Mouse (Mus musculus) retina, postnatal 7 days (tissue): ENCODE results near the gene Plxna4.

Experiments used
- DNase-seq: peaks from one replicate; pipeline ENCODE4 v3.0.0-alpha.2; 2012; ENCODE audit warnings: low read depth, low spot score

The Plxna4 gene

DNA sequence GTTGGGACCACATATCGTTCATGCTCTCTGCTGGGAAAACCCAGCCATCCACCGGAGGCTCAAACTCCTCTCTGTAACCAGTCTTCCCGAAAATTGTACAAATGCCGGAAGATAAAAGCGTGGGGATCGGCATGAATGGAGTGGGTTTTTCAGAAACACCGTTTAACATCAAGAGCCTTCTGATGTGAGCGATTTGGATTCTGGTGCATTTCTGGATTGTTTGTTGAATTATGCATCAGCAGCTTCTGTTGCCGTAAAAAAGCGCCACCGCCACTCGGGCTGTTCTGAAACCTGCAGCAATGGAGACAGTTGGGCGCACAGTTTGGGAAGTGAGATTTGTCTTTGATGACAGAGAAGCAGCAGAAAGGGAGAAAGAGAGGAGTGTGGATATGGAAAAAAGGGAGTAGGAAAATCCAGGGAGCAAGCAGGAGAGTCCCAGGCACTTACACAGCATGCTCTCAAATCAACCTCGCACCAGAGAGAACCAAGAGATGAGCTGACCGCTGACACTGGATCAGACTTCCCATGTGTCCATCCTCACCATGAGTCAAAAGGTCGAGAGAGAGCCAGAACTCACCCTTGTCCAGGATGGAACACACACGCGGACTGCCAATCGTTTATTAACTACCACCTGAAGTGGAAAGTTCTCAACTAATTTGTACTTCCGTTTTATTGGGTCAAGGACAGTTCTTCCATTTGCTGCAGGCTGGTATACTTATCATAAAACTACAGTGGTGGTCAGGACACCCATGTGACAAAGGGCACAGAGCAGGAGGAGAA, 181.5 kb downstream of the Plxna4 start:
- no peak for DNase-seq

DNA sequence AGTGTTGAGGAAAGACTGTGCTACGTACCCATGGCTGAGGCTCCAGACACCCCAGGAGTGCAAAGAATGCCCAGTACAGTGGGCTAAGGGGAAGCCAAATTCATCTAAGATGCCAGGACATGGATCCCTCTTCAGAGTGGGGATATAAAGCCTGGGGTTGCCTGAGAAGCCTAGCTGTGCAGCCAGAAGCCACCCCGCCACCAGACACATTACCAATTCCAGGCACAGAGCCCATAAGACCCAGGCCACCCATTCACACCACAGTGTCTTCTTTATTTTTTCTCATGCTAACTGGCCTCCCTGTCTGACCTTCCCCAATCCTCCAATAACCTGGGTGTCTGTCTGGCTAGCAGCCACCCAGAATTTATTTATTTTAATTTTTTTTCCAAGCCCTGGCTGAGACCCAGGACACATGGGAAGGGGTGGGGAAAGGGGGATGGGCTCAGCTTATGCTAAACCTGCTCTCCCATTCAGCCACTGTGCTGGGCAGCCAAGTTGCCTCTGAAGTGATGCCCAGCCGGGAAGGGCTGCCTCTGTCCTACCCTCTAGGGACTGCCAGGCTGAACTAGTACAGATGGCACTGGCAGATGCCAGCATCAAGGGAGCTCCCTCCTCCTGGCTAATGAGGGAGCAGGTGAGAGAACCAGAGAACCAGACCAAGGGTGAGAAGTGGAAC, 185.3 kb downstream of the Plxna4 start:
- no peak for DNase-seq

DNA sequence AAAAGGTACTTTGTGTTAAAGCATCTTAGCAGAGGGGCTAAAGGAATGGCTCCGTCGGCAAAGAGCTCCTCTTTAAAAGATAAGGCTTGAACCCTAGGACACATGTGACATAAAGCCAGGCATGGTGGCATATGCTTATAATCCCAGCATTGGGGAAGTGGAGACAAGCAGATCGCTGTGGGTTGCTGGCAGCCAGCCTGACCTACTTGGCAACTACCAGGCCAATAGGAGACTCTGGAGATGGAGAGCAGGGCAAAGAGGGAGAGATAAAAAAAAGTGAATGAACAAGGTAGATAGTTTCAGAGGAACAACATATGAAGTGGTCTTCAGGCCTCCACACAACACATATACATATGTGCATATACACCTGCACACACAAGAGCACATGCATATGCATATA, 189.7 kb downstream of the Plxna4 start:
- no peak for DNase-seq

DNA sequence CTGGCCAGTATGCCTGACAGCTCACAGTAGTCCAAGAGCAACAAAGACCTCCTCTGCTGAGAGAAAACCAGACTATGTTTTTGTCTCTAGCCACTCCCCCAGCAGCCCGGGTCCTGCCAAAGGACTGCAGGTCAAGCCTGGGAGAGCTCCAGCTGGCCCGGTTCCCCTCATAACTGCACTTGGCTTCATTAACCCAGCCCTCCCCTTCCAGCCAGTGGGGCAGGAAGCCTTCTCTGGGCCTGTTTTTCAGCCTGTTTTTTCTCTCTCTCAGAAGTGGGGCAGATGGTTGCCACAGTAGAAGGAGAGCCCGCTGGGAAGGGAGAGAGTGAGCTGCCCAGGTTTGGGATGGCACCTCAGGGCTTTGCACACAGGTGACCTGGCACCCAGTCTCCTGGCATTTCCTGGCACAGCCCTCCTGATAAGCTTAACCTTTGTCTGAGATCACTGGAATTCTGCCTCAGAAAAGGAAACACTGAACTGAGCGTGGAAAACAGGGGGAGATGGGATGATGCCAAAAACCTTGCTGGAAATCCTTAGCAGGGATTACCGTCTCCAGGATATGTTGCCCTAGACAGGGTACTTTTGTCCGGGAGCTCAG, 190.8 kb downstream of the Plxna4 start:
- no peak for DNase-seq

DNA sequence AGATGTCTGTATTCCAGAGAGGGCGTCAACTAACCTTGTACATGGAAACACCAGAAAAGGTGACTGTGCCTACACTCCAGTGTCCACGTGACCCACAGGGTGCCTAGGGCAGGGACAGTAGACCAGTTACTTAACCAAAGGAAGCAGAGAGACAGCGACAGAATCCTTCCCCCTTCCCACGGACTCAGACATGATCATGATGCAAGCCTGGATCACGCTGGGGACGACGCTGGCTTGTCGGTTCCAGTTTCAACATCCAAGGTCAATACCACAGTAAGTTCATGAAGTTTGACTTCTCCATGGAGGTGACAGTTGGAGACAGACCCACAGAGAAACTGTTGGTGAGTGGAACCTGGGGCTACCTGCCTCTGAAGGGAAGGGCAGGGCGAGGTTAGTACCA, 192.6 kb downstream of the Plxna4 start:
- no peak for DNase-seq

DNA sequence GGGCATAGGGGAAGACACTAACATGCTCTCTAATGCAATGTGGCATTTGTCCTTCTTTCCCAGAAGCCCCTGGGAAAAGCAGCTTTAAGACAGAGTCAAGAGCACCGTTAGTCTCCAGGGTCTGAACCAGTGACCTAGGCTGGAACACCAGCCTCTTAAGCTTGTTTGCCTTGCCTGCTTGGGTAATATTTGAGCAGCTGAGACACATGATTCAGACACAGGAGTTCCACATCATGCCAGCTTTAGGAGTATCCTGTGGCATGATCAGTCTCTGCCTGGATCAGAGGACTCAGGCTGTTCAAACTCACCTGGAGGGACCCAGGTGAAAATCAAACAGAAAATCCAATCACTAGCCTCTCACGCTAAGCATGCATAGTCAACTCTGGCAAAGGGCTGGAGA, 195.7 kb downstream of the Plxna4 start:
- DNase-seq, result no peak

DNA sequence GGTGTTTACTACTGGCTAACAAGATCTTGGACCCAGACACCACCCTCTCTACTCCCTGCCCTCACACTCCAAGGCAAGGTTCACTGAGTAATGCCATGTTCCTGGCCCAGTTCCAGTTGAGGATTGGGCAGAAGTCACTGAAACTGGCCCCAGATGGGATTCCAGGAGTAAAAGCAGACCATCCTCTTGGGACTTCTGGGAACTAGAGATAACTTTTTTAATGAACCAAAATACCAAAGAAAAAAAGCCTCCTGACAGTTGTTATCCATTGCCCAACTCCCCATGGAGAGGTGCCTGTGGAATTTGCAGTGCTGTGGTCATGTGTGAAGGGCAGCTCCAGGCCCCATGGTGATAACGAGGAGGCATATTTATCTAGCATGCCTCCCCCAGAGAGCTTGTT, 199.7 kb downstream of the Plxna4 start:
- no peak for DNase-seq

DNA sequence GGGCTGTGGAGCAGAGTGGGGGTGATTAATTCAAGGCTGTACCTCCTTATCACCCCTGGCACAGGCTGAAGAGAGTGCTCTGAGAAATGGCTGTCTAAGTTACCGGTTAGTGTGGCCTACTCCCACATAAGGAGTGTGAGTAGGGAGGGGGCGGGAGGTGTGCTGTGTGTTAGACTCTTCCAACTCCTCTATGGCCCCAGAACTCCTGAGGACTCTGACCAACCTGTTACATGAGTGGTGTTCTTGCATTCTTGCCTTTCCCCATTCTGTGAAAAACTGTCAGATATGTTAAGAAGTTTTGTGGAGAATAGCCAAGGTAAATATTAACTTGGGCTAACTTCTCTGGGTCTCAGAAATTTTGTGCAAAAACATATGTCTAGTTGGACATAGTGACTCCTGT, 201.1 kb downstream of the Plxna4 start:
- no peak for DNase-seq

DNA sequence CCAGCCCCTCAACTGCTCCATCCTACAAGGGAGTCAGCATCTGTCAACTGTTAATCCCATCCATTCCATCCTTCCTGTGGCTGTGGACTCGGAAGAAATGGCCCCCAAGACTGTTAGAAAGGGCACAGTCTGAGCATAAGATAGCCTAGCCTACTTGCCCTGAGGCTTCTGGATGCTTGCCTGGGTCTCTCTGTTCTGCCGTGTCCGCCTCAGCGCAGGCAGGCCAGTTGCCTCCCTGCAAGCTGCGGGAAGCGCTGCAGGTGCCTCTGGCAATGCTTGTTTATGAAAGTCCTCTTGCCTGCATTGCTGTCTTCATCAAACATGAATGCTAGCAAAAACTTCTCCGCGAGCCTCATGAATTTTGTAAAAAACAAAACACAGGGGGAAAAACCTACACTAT, 203.1 kb downstream of the Plxna4 start:
- DNase-seq, result no peak

DNA sequence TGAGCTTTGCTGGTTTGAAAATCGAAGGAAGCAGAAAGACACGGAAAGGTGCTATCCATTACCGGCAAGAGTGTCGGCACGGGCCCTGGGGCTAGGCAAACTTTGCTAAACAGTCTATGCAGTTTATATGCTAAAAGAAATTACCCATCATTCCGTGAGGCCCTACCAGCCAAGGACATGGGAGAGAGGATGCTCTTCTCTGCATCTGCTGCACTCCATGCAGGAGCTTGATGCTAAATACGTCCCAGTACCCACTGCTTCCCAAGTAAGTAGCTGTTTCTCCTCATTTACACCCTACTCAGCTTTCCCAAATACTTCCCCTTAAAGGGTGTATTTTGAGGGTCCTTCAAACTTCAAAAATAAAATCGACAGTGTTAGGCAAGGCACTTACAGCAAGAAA, 203.6 kb downstream of the Plxna4 start:
- DNase-seq, result no peak

DNA sequence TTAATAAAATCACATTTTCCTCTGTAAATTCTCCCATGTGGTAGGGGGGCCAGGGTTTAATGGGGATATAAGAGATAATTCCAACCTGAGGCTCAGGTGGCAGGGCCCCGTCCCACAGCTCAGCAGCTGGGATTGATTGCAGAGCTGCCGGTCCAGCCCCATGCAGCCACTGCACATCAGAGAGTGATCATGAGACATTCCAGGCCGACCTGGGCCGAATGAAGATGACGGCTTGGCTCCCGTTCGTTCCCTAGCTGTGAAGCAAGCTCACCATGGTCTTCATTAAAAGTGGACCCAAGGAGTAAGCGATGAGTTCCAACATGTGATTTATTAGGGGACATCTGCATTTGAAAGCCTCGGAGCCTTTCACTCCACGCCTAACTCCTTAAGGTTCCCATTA, 206.5 kb downstream of the Plxna4 start:
- DNase-seq, result no peak

DNA sequence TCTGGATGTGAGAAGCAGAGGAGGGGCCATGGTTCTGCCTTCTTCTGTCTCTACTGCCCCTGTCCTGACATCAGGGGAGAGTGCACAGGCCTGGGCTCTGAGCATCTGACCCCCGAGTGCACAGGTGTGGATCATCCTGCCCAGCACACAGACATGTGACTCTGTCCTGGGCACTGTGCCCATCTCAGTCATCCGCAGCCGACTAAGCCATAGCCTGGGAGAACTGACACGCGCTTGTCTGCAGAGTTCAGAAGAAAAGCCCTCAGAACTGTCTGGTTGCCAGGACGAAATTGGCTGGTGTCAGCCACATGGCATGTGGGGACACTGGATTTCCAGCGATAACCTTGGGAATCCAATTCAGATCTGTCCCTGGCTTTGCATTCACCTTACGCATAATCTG, 210.8 kb downstream of the Plxna4 start:
- DNase-seq, result peak; percentile 30

DNA sequence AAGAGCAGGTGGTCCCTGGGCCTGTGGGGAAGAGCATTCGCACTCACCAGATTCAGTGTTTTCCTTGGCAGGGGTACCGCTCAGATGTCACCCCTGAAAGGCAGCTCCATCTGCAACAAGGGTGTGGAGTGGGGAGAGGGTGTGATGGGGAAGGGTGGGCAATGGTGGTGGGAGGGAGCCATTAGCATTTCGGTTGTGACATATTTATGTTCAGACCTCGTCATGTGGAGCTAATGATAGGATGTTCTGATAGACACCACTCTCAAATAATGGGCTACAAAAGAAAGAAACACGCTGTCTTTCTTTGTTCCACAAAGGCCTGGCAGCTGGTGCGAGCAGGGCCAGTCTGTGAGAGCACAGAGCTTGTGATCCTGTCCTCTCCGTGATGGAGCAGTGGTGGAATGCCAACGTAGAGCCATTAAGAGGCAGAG, 214.0 kb downstream of the Plxna4 start:
- DNase-seq, result no peak

DNA sequence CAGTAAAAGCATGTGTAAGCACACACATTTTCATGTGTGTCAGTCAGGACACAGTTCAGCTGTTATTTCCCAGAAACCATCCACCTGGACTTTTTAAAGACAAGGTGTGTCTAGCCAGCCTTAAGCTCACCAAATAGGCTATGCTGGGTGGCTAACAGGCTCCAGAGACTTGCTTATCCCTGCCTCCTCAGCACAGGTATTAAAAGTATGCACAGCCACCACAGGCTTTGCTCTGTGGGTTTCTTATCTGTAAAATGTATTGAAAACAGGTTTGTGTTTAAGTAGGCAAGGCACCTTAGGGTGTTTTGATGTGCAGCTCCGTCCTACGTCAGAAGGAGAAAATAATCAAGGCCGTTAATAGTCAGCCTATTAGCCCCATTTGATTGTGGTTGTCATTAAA, 218.9 kb downstream of the Plxna4 start:
- no peak for DNase-seq

DNA sequence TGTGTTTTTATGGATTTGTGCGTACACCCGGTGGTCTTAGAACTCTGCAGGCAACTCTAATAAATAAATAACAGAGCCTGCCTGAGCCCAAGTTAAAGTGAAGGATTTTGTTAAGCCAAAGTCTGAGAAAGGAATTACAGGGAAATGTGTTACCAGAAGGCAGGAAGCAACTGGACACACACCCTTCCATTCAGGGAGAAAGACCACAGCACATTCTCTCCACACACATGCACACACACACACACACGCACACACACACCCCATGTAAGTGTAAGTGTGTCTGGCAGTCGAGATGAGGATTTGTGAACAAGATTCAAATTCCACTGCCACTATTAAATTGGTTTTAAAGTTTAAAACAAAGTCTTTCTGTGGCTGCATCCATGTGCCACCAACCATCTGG, 219.6 kb downstream of the Plxna4 start:
- DNase-seq, result no peak

DNA sequence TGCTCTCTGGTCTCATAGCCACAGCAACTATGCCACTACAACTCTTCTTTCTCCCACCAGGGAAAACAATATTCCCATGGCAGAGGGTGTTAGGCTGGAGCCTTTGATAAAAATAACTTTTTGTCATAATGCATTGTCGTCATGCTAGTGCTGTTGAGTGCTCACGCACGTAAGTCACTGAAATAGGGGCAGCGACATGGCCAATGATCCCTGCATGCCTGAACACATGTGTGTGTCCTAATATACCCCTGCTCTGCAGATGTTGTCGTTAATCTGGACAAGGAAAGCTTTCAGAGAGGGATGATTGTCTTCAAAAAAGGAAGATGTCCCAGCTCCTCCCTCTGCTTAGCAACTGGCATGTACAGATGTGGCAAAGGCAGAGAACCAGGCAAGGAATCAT, 223.1 kb downstream of the Plxna4 start:
- DNase-seq, result no peak

DNA sequence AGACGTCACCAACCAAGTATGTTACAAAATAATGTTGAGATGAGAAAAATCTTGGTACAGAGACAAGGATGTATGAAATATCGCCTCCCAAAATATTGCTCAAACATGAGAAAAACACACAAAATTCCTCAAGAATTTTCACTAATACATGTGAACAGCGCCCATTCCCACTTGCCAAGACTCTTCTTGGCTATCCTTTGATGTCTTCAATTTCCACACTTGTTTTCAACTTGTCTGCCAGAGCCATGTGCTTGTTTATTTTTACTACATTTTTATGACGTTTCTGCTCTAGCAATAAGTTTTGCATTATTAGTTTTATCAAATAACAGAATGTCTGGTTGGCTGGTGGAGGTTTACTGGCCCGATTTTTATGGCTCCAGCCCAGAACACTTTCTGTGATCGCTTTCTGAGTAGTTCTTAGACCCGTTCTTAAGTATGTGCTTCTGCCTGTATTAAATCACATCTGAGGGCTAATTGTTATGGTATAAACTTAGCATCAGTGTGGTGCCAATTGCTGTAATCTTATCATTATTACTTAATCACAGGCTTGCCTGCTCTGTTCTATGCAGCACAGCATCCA, 224.4 kb downstream of the Plxna4 start:
- no peak for DNase-seq

DNA sequence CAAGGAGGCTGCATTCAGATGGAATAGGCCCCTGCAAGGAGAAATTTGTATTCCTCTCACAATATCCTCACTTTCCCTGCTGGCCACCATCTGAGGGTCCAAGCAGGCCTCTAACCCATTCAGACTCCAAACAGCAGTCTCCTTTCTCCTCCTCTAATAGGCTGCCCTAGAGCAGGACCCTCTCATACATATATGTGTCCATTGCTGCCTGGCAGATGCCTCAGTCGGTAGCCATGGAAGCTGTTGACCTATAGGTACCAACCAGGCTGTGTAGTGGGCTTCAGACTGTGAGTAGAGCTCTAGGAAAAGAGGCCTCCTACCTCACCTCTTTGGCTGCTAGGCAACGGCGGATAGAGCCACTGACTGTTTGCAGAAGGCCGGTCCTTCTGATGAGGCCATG, 225.6 kb downstream of the Plxna4 start:
- no peak for DNase-seq

DNA sequence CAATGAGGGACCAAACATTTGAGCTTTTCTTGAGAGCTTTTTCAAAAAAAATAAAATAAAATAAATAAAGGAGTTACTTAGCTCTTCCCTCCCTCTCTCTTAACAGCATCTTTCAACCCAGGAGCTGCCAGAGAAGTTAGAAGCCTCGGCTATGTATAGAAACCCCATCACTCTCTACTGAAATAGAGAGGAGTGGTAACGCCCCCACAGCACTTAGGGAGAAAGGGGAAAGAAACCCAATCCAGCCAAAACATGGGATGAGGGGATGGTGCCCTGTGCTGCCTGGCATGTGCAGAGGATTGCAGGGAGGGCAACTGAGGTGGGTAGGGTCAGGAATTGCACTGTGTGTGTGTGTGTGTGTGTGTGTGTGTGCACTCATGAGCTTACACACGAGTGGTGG, 228.3 kb downstream of the Plxna4 start:
- DNase-seq, result no peak

DNA sequence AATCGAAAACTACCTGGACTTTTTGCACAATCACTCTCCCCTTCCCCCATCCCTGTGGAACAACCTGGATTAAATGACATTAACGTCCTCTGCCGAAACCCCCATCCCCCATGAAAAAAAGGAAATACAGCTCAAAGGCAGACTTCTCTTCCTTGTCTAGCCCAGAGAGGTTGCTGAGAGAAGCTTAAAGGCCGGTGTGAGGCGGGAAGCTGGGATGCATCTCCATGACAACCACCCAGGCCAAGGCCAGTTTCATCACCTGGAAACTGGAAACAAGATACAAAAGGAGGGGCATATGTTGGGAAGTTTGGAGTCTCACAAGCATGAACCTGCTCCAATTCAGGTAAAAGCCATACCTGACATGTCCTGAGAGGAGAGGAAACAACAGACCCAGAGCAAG, 230.5 kb downstream of the Plxna4 start:
- DNase-seq, result no peak

DNA sequence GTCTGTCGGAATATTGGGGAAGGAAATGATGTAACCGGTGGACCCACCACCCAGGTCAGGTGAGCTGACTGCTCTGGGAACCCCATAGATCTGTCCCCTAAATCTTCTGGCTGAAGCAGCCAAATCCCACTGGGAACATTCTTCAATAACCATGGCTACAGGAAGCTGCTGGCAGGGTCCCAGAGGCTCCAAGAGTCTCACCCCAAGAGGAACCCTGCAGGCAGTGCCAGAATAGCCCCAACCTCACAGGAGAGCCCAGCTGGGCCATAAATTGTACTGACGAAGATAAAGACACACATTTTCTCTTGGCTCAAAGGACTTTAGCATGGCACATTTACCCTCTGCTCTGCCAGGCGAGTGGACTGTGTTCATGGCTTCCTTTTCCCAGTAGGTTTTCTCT, 232.4 kb downstream of the Plxna4 start:
- no peak for DNase-seq

DNA sequence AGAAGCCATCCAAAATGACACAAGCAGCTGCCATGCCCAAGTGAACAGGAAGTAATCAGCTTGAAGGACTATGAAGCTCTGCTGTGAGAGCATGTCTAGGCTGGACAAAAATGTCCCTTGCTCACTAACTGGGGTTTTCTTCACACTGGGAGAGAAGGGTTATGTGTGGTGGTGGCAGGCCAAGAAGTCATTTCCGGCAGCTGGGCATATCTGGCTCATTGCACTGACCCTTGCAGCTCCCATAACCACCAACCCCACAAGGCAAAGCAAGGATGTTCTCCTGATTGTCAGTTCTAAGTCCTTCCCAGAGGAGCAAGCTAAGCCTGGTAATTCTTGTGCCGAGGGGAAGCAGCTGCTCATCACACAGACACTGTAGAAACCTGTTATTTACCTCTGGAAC, 239.0 kb downstream of the Plxna4 start:
- DNase-seq, result no peak

DNA sequence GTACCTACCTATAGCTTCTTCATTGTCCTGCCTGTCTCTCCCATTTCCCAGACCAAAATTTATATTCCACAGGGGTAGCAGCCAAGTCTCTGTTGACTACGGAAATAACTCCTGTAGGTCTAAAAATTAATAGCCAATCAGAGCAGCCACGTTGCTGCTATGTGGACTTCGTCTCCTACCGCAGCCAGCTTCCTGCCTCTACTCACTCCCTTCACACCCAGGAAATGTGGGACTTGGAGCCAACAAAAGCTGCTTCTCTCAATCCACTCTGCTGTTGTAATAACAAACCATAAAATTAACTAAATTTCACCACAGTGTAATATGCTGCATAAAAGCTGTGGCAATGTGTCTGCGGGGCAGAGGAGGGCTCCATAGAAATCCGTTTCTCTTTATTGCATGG, 239.9 kb downstream of the Plxna4 start:
- no peak for DNase-seq
